Mouse (Mus musculus) midbrain, embryonic 16.5 days (tissue): Measurements from ENCODE around the gene Slc15a3. TPM values are rescaled to one million over a fixed set of nuclear protein-coding genes. Genes with fewer than 3 reads are reported as not detected.

Experiments used
- ATAC-seq: fragments of 200-750 bp; cut with Nextera tagmentation; 2 replicates; pipeline ENCODE4 v1.8.0; 2017; ENCODE audit warnings: moderate TSS enrichment
- H3K27ac ChIP-seq: fragments of 300-500 bp; sonication (generic); 2 replicates; pipeline ENCODE4 v1.5.1; 2014; ENCODE audit warnings: mild to moderate bottlenecking, low read length, mixed read lengths
- H3K27me3 ChIP-seq: fragments of 300-500 bp; sonication (generic); 2 replicates; pipeline ENCODE4 v1.6.1; 2014; ENCODE audit warnings: low read depth, low read length, mixed read lengths; ENCODE audit not compliant: control insufficient read depth, insufficient read depth
- H3K36me3 ChIP-seq: fragments of 300-500 bp; sonication (generic); 2 replicates; pipeline ENCODE4 v1.6.1; 2014; ENCODE audit warnings: mild to moderate bottlenecking, low read length, moderate library complexity, mixed read lengths; ENCODE audit not compliant: control insufficient read depth, insufficient read depth
- H3K4me1 ChIP-seq: fragments of 300-500 bp; sonication (generic); 2 replicates; pipeline ENCODE4 v1.6.1; 2014; ENCODE audit warnings: mild to moderate bottlenecking, low read length, mixed read lengths; ENCODE audit not compliant: control insufficient read depth, insufficient read depth
- H3K4me2 ChIP-seq: fragments of 300-500 bp; sonication (generic); 2 replicates; pipeline ENCODE4 v1.6.1; 2014; ENCODE audit warnings: mild to moderate bottlenecking, low read length, mixed read lengths
- H3K4me3 ChIP-seq: fragments of 300-500 bp; sonication (generic); 2 replicates; pipeline ENCODE4 v1.5.1; 2014; ENCODE audit warnings: low read depth, mild to moderate bottlenecking, low read length, moderate library complexity, mixed read lengths
- H3K9ac ChIP-seq: fragments of 300-500 bp; sonication (generic); 2 replicates; pipeline ENCODE4 v1.6.1; 2014; ENCODE audit warnings: low read depth, low read length, mixed read lengths
- H3K9me3 ChIP-seq: fragments of 300-500 bp; sonication (generic); replicated peaks from 2 replicates; pipeline ENCODE4 v1.6.1; 2014; ENCODE audit warnings: mild to moderate bottlenecking, low read length, mixed read lengths; ENCODE audit not compliant: control insufficient read depth, poor library complexity, severe bottlenecking
- WGBS: fragments of 180-500 bp; shearing (Covaris S2); extraction: QIAGEN DNeasy Blood & Tissue Kit; methylation state at CpG from one replicate; pipeline ENCODE4 v1.1.7; 2014; 5-methylcytosine and 5-hydroxymethylcytosine counted together
- polyA plus RNA-seq: library from polyadenylated mRNA; unstranded; fragments of >200 nt; fragmentation: Nextera tagmentation; extraction: Ambion mirVana; gene quantifications from 2 replicates; pipeline ENCODE4 v1.2.1, GENCODE M21; 2015

Slc15a3 gene
- polyA plus RNA-seq, 1 experiment from 2014 or later: 0.30 TPM

GRCm38 (mm10) chr19:10855422-10855821 is 15.9 kb downstream of the Slc15a3 start:
- Histone ChIP-seq H3K27me3 (no peaks in the 10 kb centered on the region), H3K27ac (no peak overlapping the region), H3K4me2 (no peak overlapping the region), H3K4me1 (no peaks in the 10 kb centered on the region), H3K9me3 (no peaks in the 10 kb centered on the region), H3K36me3 (peaks cover 25% of the 10 kb centered on the region; the same call in 1 of the 2 replicates), H3K9ac (no peak overlapping the region), H3K4me3 (no peak overlapping the region)
- WGBS: 96% methylated on average over 3 of the region's 3 CpGs
- ATAC-seq: no peak

- ATAC-seq: peak; percentile 46
These were observed 17.0 kb downstream of the Slc15a3 start for GRCm38 (mm10) chr19:10856520-10856919.

GRCm38 (mm10) chr19:10860072-10860497 is 20.6 kb downstream of the Slc15a3 start:
- Histone ChIP-seq H3K9me3 (no peaks in the 10 kb centered on the region), H3K4me1 (no peaks in the 10 kb centered on the region), H3K27me3 (no peaks in the 10 kb centered on the region), H3K4me3 (no peak overlapping the region), H3K27ac (no peak overlapping the region), H3K9ac (no peak overlapping the region), H3K4me2 (no peak overlapping the region), H3K36me3 (peaks cover 55% of the 10 kb centered on the region)
- WGBS: 47% methylated on average over 22 of the region's 22 CpGs
- ATAC-seq: no peak

More at GRCm38 (mm10) chr19:10856520-10856919, 17.0 kb downstream of the Slc15a3 start:
- H3K4me2 ChIP-seq: no peak overlapping the region
- 49% methylated on average over 2 of the region's 2 CpGs for WGBS
- no peak overlapping the region for H3K27ac ChIP-seq
- H3K9me3 ChIP-seq: no peaks in the 10 kb centered on the region
- no peaks in the 10 kb centered on the region for H3K27me3 ChIP-seq
- no peak overlapping the region for H3K9ac ChIP-seq
- no peaks in the 10 kb centered on the region for H3K4me1 ChIP-seq
- peaks cover 30% of the 10 kb centered on the region for H3K36me3 ChIP-seq
- H3K4me3 ChIP-seq: no peak overlapping the region

GRCm38 (mm10) chr19:10866351-10866750 is 26.8 kb downstream of the Slc15a3 start:
- Histone ChIP-seq H3K27me3 (no peaks in the 10 kb centered on the region), H3K27ac (no peak overlapping the region), H3K4me2 (no peak overlapping the region; the same call in 1 of the 2 replicates), H3K9ac (no peak overlapping the region), H3K9me3 (no peaks in the 10 kb centered on the region), H3K4me1 (peaks cover 29% of the 10 kb centered on the region), H3K4me3 (no peak overlapping the region), H3K36me3 (peaks cover 42% of the 10 kb centered on the region)
- WGBS: 94% methylated on average over 13 of the region's 13 CpGs
- ATAC-seq: no peak

- H3K9me3 ChIP-seq: no peaks in the 10 kb centered on the region
- no peak for ATAC-seq
- peaks cover 29% of the 10 kb centered on the region for H3K4me1 ChIP-seq
- peak overlapping the region; percentile 97 for H3K9ac ChIP-seq
- no peaks in the 10 kb centered on the region for H3K27me3 ChIP-seq
- H3K27ac ChIP-seq: peak overlapping the region; percentile 95
- peak overlapping the region; percentile 91 for H3K4me3 ChIP-seq
- 22% methylated on average over 5 of the region's 5 CpGs for WGBS
- H3K36me3 ChIP-seq: peaks cover 44% of the 10 kb centered on the region
- peak overlapping the region; percentile 83 for H3K4me2 ChIP-seq
These were observed 28.6 kb downstream of the Slc15a3 start for GRCm38 (mm10) chr19:10867946-10868622.

- Histone ChIP-seq H3K36me3 (peaks cover 45% of the 10 kb centered on the region), H3K9ac (peak overlapping the region; percentile 97), H3K27me3 (no peaks in the 10 kb centered on the region), H3K4me3 (peak overlapping the region; percentile 91), H3K9me3 (no peaks in the 10 kb centered on the region), H3K4me2 (peak overlapping the region; percentile 83), H3K4me1 (peaks cover 29% of the 10 kb centered on the region), H3K27ac (peak overlapping the region; percentile 95)
- 0% methylated on average over 17 of the region's 17 CpGs for WGBS
- peak; percentile 44 for ATAC-seq
These were observed 29.2 kb downstream of the Slc15a3 start for GRCm38 (mm10) chr19:10868623-10869141.

- 0% methylated on average over 29 of the region's 43 CpGs for WGBS
- H3K4me2 ChIP-seq: peak overlapping the region; percentile 83
- ATAC-seq: peak; percentile 96
- peak overlapping the region; percentile 91 for H3K4me3 ChIP-seq
- H3K27ac ChIP-seq: peak overlapping the region; percentile 95
- H3K4me1 ChIP-seq: peaks cover 29% of the 10 kb centered on the region
- peak overlapping the region; percentile 97 for H3K9ac ChIP-seq
- peaks cover 41% of the 10 kb centered on the region for H3K36me3 ChIP-seq
- no peaks in the 10 kb centered on the region for H3K9me3 ChIP-seq
- H3K27me3 ChIP-seq: no peaks in the 10 kb centered on the region
These were observed 29.8 kb downstream of the Slc15a3 start for GRCm38 (mm10) chr19:10869241-10869885.

GRCm38 (mm10) chr19:10869886-10870527 is 30.5 kb downstream of the Slc15a3 start, which contains the start of gene Tmem132a:
TSS of gene Tmem132a (minus strand) at chr19:10869940.
- WGBS: 1% methylated on average over 8 of the region's 8 CpGs
- Histone ChIP-seq H3K9ac (peak within 1 kb of the TSS; percentile 97), H3K4me2 (peak within 1 kb of the TSS; percentile 83), H3K9me3 (no peaks in the 10 kb centered on the region), H3K4me3 (peak within 1 kb of the TSS; percentile 91), H3K36me3 (peaks cover 35% of the 10 kb centered on the region), H3K4me1 (peaks cover 29% of the 10 kb centered on the region), H3K27me3 (no peaks in the 10 kb centered on the region), H3K27ac (peak within 1 kb of the TSS; percentile 95)
- peak; percentile 56 for ATAC-seq
